Comparison of ENCODE assay signal across 35 mouse cellular contexts in the genomic region with DNA sequence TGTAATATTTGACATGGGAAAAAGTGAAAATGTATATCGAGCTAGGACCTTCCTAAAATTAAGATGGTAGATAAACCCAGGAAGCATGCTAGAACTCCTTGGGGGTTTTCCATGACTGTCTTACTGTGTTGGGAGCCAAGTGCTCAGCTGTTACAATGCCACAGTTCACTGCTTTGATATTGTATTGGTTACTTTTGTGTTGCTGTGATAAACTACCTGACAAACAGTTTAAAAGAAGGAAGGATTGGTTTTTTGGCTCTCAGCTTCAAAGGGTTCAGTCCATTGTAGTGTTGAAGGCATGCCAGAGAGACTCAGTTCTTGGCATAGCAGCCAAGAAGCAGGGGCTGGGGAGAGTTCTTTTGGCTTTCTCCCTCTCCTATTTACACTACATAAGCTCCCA.
"Had no signal": no experiment of that assay in that cellular context is flagged by ENCODE, and none has a peak within 500 bp of the region (broad histone marks: within the 10 kb centered on the region; RNA-seq: fewer than 3 reads in every experiment).

No protein-coding gene starts in this region.

- DNase-seq: heart, adult 2 months; heart, postnatal 10 days; heart, postnatal 14 days; heart, postnatal 36 days; heart, postnatal 4 days; kidney, adult 11 months; kidney, adult 18-20 months; kidney, adult 2 months; kidney, adult 8-10 months; kidney, adult 9 months; kidney, postnatal 10 days; kidney, postnatal 14 days; kidney, postnatal 25 days; kidney, postnatal 36 days; kidney, postnatal 4 days; layer of hippocampus, adult 9-11 months had no signal

- H3K4me1 ChIP-seq: heart, embryonic 10.5 days; heart, embryonic 12.5 days; heart, embryonic 13.5 days; heart, embryonic 15.5 days; hindbrain, embryonic 10.5 days; hindbrain, embryonic 12.5 days; hindbrain, embryonic 13.5 days; hindbrain, embryonic 15.5 days; intestine, embryonic 15.5 days; kidney, embryonic 15.5 days had no signal

- H3K4me2 ChIP-seq: heart, embryonic 11.5 days; heart, embryonic 12.5 days; heart, embryonic 13.5 days; heart, embryonic 15.5 days; hindbrain, embryonic 12.5 days; hindbrain, embryonic 13.5 days; hindbrain, embryonic 14.5 days; hindbrain, embryonic 15.5 days; intestine, embryonic 15.5 days; kidney, embryonic 15.5 days had no signal

- H3K36me3 ChIP-seq: heart, embryonic 10.5 days; heart, embryonic 12.5 days; heart, embryonic 13.5 days; heart, embryonic 15.5 days; hindbrain, embryonic 10.5 days; hindbrain, embryonic 12.5 days; hindbrain, embryonic 13.5 days; hindbrain, embryonic 15.5 days; intestine, embryonic 15.5 days; kidney, embryonic 15.5 days had no signal

- H3K9ac ChIP-seq: heart, embryonic 12.5 days; heart, embryonic 13.5 days; heart, embryonic 15.5 days; hindbrain, embryonic 12.5 days; hindbrain, embryonic 13.5 days; hindbrain, embryonic 14.5 days; hindbrain, embryonic 15.5 days; intestine, embryonic 15.5 days; kidney, embryonic 15.5 days had no signal

- H3K9me3 ChIP-seq: heart, embryonic 10.5 days; heart, embryonic 12.5 days; heart, embryonic 13.5 days; heart, embryonic 15.5 days; hindbrain, embryonic 10.5 days; hindbrain, embryonic 12.5 days; hindbrain, embryonic 13.5 days; hindbrain, embryonic 15.5 days; intestine, embryonic 15.5 days; kidney, embryonic 15.5 days had no signal

- H3K27ac ChIP-seq: heart, adult 2 months; heart, embryonic 10.5 days; heart, embryonic 13.5 days; heart, embryonic 15.5 days; hindbrain, embryonic 10.5 days; hindbrain, embryonic 12.5 days; hindbrain, embryonic 13.5 days; hindbrain, embryonic 14.5 days; hindbrain, embryonic 15.5 days; hindbrain, postnatal 0 days; intestine, embryonic 15.5 days; kidney, embryonic 15.5 days; kidney, postnatal 0 days; layer of hippocampus, adult 2 months had no signal

- H3K27me3 ChIP-seq: heart, embryonic 12.5 days; heart, embryonic 13.5 days; heart, embryonic 15.5 days; hindbrain, embryonic 12.5 days; hindbrain, embryonic 13.5 days; hindbrain, embryonic 15.5 days; intestine, embryonic 15.5 days; kidney, embryonic 15.5 days had no signal

- H3K4me3 ChIP-seq: heart, adult 2 months; heart, embryonic 10.5 days; heart, embryonic 12.5 days; heart, embryonic 13.5 days; heart, embryonic 15.5 days; hindbrain, embryonic 10.5 days; hindbrain, embryonic 12.5 days; hindbrain, embryonic 13.5 days; hindbrain, embryonic 15.5 days; intestine, embryonic 15.5 days; kidney, embryonic 15.5 days; layer of hippocampus, adult 2 months had no signal

- ATAC-seq: hindbrain, embryonic 16.5 days; hindbrain, postnatal 0 days; inflammation-experienced regulatory T-cells, adult 6 months; intestine, embryonic 15.5 days; intestine, embryonic 16.5 days; intestine, postnatal 0 days had no signal
